Mouse (Mus musculus): ENCODE results near the gene A430033K04Rik. TPM values are rescaled to one million over a fixed set of nuclear protein-coding genes. Genes with fewer than 3 reads are reported as not detected.

Gene A430033K04Rik
- total RNA-seq (2021): 10 to 100 TPM; 15.4 TPM

DNA sequence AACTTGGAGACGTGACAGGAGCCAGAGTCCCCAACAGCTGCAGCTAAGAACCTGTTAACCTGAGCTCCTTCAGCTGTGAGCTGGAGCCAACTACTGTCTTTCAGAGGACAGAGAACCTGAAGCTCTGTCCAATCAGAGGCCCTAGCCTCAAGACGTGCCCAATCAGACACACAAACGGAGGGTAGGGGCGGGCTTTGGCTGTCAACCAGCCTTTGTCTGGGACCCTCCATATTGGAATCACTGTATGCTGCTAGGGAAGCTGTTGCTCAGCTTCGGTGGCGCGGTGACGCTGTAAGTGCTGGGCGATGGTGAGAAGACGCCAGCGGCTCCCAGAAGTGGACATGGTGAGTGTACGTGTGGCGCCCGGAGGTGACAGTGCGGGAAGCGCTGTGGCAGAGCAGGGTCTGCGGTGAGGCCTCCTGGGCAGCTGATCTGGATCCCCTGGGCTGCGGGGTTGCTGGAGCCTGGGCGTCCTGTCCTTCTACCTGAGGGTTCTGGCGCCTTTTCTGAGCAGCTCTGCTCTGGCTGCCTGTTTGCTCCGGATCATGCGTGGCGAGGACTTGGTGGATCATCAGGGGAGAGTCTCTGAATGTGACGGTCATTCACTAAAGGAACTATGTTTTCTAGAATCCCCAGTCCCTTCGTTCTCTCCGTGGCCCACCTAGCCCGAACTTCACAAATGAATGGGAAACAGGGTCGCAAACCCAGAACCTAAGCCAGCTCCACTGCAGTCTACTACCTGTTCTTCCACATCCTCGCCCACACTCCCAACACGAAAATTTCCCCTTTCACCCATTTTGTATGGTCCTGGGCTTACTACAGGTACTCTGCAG lies at the start of gene A430033K04Rik:
Gene A430033K04Rik, plus strand, starts transcription at position 215 of the 833 bp plus-strand sequence.
- DNase-seq (ENCODE audit: extremely low spot score in 1 of 2, low spot score in 1 of 2): peak; percentile 84 to 88

DNA sequence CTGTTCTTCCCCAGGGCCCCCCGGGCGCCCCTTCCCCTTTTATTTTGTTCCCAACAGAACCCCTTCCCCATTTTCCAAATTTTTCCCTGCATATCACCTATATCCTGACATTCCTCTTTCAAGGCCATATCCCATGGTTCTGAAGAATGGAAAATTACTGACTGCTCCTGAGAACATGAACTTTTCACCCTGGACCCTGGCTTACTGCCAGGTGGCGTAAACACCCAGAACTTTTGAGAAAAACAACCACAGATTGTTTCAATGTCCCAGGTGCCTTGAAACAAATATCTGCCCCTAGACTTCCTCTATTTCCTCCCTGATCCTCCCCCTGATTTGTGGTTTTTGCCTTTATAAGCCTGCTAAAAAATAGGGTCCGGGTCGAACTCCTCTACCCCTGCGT lies 35.3 kb upstream of the A430033K04Rik start:
- no peak for DNase-seq (ENCODE audit: extremely low spot score in 1 of 2, low spot score in 1 of 2)

DNA sequence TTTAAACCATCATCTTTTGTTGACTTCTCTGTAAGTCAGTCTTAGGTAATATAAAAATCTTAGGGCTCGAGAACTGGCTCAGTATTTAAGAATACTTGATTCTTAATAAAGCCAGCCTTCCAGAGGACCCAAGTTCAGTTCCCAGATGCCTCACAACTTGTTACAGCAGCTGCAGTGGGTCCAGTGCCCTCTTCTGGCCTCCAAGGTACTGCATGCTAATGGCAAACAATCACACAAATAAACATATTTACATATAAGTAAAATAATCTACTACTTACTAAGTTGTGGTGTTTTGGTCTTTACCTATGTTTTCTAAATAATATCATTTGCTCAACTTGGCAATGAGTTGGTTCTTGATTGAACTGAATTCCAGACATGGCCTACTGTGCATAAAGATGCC lies 4.3 kb upstream of the A430033K04Rik start:
- no peak for DNase-seq (ENCODE audit: extremely low spot score in 1 of 2, low spot score in 1 of 2)

DNA sequence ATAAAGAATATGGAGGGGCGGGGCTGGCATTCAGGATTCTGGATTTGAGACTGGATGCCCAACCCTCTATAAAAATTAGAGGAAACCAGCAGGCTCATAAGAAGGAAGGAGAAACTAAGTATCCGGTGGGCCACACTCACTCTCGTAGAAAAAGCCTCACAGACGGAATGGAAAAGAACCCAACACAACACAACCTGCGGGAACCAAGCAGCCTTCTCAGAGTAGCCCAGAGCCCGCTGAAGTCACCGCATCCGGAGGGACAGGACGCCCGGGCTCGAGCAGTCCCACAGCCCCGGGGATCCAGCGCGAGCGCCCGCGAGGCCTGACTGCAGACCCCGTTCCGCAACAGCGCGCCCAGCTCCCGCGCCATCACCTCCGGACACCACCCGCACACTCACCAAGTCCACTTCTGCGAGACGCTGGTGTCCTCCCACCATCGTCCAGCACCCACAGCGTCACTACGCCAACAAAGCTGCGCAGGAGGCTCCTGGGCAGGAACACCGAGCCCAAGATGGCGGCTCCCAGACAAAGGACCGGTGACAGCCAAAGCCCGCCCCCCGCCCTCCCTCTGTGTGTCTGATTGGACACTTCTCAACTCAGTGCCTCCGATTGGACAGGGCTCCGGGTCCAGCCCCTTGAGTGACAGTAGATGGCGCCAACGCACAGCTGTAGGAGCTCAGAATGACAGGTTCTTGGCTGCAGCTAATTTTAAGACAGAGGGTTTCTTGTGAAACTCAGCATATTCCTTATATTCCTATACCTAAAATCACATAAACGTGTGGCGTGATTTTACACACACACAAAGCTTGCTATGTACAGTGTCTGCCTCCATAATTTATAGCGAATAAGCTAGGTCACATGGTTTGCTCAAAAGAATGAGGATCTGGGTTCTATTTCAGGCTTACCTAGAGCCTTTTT lies 3.2 kb upstream of the A430033K04Rik start, which contains the start of gene Zfp68:
Gene Zfp68, minus strand, starts transcription at position 551 of the 918 bp plus-strand sequence.
- DNase-seq (ENCODE audit: extremely low spot score in 1 of 2, low spot score in 1 of 2): peak; percentile 75 to 79

DNA sequence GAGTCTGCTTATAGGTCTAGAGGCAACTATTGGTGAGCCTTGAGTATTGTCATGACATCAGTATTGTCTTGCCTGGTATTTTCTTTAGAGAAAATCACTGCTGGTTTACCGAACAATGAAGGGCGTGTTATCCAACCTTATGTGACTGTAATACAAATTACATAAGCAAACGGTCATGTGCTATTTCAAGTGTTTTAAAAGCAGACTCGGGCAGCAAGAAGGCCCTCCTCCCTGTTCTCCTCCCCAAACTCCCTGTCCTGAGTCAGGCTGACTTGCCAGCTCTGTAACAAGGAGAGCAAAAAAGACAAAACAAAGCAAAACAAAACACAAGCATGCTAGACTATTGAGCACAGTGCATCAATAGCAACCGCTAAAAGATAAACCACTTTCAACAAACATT lies 1.8 kb upstream of the A430033K04Rik start:
- no peak for DNase-seq (ENCODE audit: extremely low spot score in 1 of 2, low spot score in 1 of 2)

DNA sequence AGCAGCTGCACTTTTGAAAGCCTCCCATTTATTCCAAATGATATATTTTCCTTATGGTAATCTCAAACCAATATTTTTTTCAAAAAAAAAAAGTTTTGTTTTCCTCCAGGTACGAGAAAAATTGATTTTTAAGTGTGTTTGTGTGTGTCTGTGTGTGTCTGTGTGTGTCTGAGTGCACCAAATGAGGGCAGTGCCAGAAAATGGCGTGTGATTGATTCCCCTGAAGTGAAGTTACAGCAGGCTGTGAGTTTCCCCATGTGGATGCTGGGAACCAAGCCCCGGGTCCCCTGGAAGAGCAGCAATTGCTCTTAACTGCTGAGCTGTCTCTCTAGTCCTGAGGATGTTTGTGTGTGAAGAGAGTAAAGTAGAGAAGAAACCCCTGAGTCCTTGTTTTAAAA lies 818 bp downstream of the A430033K04Rik start:
- DNase-seq (ENCODE audit: extremely low spot score in 1 of 2, low spot score in 1 of 2): no peak

DNA sequence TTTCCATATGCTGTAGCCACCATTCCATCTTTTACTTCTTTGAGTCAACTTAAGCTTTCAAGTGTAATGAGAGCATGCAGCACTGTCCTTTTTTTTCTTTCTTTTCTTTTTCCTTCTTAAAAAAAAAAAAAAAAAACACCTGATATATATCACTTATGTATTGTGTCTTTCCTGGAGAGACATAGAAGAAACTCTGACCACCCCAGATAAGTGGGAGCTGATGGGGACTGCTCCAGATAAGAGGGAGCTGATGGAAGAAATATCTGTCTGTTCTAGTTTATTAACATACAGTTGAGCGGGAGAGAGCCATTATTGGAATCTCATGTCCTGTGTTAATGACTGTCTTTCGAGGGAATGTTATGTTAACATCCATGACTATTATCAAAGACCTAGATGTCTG lies 13.8 kb downstream of the A430033K04Rik start:
- DNase-seq (ENCODE audit: extremely low spot score in 1 of 2, low spot score in 1 of 2): no peak

DNA sequence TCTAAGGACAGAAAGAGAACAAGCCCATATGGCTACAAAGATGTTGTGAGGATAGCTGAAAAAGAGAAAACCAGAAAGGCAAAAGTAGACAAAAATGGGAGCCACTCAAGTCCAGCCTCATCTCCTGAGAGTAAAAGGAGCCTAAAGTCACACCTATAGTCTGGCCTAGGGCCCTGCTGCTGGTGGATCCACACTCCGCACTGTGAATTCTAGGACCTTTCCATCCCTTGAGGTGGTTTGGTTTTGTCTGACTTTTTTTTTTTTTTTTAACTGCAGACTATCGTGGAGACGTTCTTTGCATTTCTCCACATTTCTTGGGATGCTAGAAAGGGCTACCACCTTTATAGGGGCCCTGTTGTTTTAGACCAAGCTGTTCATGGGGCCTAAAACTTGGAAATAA lies 18.4 kb downstream of the A430033K04Rik start:
- no peak for DNase-seq (ENCODE audit: extremely low spot score in 1 of 2, low spot score in 1 of 2)

DNA sequence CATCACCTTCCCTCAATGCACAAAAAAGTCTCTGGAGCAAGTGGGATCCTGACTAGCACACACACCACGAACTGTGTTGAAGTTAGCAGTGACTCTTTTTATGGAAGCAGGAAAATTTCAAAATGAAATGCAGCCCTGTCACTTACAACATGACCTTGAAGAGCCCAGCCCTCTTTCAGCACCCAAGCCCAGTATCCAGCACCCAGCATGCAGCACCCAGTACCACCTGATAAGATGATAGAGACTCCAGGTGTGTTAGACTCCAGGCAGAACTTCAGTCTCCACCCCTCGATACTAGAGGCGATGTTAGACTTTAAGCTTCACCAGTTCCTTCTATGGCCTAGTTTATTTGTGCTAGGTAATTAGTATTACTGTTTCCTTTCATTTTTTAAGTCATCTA lies 19.1 kb downstream of the A430033K04Rik start:
- DNase-seq (ENCODE audit: extremely low spot score in 1 of 2, low spot score in 1 of 2): no peak

DNA sequence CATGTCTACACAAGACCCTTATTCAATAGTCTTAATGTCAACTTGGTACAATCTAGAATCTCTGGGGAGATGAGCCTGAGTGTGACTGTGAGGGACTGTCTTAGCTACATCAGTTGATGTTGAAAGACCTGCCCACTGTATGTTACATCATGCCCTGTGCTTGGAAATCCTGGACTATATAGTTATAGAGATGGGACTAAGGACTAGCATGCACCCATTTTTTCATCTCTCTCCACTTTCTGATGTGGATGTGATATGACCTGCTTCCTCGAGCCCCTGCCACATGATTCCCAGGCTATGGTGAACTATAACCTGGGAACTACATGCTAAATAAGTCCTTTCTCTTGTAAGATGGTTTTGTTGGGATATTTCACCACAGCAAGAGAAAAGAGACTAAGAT lies 30.3 kb downstream of the A430033K04Rik start:
- no peak for DNase-seq (ENCODE audit: extremely low spot score in 1 of 2, low spot score in 1 of 2)

DNA sequence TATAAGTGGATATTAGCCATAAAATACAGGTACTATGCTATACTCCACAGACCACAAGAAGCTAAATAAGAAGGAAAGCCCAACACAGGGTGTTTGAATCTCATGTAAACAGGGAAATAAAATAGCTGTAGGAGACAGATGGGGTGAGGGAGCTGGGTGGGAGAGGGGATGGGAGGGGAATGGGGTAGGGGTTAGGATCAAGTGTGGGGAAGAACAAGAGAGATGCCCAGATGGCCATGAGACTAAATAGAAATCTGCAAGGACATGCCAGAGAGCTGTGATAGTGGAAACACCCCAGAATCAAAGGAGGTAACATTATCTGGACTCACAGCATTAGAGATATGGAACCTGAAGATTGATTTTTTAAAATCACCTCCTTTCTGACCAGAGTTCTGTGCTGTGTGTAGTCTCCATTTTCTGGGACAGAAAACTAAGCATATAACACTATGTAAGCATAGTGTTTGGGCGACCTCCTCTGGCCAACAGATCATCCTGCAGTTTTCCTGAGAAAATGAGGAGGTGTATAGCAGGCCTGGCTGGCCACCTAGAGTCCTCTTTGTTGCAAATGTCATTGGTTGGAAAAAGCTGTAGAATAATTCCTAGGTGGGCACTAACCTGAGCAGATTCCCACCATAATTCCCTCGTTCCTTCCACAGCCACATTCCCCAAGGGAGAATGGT lies 34.0 kb downstream of the A430033K04Rik start:
- DNase-seq (ENCODE audit: extremely low spot score in 1 of 2, low spot score in 1 of 2): peak in 1 of 2 experiments; percentile 58

DNA sequence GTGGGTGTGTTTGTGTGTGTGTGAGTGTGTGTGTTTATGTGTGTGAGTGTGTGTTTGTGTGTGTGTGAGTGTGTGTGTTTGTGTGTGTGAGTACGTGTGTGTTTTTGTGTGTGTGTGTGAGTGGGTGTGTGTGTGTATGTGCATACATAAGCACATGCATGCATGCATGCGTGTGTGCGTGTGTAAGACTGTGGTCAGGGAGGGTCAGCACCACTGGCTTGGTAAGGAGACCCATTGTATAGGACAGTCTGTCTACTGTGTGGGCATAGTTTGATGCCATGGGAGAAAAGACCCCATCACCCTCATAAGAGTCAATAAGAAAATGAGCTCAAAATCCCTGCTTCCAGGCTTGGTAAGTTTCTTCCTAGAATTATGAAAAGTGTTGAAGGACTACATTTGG lies 34.7 kb downstream of the A430033K04Rik start:
- DNase-seq (ENCODE audit: extremely low spot score in 1 of 2, low spot score in 1 of 2): no peak

DNA sequence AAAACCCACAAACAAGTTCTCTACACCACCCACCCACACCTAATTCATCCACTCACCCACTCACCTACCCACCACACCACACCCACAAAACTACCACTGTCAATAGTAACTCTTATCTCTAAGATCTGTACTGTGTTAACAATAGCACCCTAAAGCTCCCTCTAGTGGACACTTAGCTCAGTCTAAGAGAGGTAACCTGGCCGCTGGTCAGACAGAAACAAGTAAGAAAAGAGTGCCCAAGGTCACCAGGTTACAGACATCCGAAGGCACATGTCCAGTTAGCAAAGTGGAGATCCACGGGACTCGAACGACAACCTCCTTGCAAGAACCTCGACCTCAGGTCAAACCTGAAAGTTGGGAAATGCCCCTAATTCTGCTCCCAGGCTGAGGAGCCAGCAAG lies 35.2 kb downstream of the A430033K04Rik start:
- DNase-seq (ENCODE audit: extremely low spot score in 1 of 2, low spot score in 1 of 2): peak in 1 of 2 experiments; percentile 11

DNA sequence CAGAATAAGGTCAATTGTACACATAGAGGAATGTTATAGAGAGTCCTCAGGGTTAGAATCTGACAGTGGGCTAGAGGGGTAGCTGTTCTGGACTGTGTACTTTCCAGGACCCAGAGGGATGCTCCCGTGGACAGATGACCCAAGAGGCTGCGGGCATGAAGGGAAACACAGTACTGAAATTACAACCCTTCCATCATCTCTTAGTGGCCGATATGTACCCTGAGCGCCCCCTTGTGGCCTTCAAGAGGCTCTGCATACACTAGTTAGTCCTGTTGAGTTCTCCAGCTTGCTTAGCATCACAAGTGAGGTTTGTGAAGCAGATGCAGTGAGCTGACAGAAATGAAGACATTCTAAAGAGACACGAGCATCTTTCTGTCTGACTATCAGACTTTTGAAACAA lies 36.3 kb downstream of the A430033K04Rik start:
- DNase-seq (ENCODE audit: extremely low spot score in 1 of 2, low spot score in 1 of 2): peak; percentile 14 to 58

DNA sequence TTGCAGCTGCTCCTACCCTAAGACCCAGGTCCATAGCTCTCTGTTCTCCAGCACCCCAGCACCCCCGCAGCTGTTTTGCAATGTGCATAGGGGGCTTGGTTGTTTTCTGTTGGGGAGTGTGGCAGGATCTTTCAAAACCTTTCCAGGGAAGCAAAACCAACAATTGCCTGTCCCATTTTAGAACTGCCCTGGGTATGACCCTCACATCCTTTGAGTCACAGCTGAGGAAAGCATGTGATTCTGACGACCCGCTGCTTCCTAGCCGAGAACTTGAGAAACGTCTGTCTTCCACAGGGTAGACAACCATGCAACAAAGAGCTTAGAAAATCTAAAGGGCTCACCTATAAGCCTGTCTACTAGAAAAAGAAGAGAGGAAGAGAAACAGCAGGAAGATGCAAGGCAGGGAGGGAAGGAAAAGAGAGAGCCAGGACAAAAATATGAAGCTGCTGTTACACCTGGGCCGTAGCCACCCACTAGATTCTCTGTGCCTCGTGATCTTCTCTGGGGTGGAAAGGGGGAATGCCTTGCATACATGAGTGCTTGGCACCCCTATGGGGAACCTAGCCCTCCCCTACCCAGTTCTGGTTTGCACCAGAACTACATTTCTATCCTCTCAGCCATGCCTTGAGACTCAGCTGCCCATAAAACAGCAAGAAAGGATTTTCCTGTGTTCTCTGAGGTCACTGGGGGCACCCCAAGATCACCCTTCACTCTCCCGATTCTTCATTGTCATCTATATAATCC lies 60.5 kb downstream of the A430033K04Rik start:
- no peak for DNase-seq (ENCODE audit: extremely low spot score in 1 of 2, low spot score in 1 of 2)

DNA sequence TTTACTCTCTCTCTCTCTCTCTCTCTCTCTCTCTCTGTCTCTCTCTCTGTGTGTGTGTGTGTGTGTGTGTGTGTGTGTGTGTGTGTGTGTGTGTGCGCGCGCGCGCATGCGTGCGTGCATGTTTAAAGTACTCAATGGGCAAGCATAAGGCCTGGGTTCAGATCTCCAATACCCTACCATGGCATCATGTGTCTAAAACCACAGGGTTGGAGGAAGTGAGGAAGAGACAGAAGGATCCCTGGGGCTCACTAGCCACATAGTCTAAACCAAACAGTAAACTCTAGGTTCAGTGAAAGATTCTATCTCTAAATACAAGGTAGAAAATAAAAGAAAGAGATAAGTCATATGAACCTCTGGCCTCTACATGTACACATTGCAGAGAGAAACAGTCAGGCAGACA lies 61.2 kb downstream of the A430033K04Rik start:
- no peak for DNase-seq (ENCODE audit: extremely low spot score in 1 of 2, low spot score in 1 of 2)

DNA sequence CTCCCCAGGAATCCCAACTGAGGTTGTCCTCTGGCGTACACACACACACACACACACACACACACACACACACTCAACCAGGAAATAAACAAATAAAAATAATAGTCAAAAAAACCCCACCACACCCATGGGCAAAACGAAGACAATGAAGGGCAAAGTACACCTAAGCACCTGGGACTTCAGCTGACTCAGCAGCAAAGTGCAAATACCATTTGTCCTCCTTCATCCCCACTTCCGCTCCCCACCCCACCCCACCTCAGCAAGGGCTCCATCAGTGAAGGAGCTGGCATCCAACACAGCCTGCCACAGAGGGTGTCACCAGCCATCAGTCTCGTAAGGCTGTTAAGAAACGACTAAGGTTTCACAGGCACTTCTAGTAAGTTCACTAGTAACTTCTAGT lies 64.8 kb downstream of the A430033K04Rik start:
- DNase-seq (ENCODE audit: extremely low spot score in 1 of 2, low spot score in 1 of 2): no peak

DNA sequence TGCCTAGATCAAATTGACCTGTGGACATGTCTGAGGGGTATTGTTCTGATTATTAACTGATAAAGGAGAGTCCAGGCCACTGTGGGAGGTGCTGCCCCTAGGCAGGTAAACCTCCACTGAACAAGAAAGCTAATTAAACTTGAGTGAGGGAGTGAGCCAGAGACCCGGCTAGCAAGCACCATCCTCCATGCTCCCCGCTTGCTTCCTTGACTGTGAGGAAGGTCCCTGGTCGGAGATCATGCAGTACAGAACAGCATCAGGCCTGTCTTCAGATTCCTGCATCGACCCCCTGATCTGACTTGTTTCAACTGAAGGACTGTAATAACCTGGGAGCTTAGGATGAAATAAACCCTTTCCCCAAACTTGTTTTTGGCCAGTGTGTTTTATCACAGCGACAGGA lies 66.6 kb downstream of the A430033K04Rik start:
- DNase-seq (ENCODE audit: extremely low spot score in 1 of 2, low spot score in 1 of 2): no peak

DNA sequence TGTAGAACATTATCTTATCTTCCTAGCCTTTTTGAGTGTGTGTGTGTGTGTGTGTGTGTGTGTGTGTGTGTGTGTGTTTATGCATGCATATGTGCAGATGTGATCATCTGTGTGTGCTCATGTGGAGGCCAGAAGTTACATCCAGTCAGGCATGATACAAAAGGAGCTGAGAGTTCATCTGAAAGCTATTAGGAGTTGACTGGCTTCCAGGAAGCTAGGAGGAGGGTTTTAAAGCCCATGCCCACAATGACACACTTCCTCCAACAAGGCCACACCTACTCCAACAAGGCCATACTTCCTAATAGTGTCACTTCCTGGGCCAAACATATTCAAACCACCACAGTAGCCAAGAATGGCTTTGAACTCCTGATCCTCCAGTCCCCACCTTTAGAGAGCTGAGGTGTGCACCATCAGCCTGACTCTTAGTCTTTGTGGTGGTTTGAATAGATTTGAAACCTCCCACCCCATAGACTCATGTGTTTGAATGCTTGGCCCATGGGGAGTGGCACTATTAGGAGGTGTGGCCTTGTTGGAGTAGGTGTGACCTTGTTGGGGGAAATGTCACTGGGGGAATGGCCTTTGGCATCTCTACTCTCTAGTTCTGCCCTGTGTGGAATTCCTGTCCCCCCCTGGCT lies 70.4 kb downstream of the A430033K04Rik start:
- DNase-seq (ENCODE audit: extremely low spot score in 1 of 2, low spot score in 1 of 2): no peak

DNA sequence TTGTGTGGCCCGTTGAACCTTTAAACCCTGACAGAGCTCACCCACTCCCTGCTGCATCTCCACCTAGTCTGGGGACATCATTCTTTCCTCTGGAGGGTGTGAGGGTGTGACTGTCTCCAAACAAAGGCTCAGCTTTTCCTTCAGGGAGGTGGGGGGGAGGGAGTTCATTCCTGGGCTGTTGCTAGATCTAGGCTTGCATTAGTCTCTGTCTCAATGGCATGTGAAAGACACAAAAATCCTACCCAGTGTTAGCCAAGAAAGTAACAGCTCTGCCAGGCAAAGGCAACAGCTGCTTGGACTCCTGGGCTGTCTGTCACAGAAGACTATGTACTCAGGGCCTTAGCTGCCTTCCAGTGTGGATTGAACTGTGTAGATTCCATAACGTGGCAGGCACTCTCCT lies 71.4 kb downstream of the A430033K04Rik start:
- no peak for DNase-seq (ENCODE audit: extremely low spot score in 1 of 2, low spot score in 1 of 2)
